ENCODE assay signal across 20 mouse cellular contexts in genomic region chr5:118732651-118733050, GRCm38 (mm10).
DNase-seq lines count a peak whose midpoint lies in the region; ATAC-seq lines count a peak whose summit lies in the region.
"Had no signal": no experiment of that assay in that cellular context is flagged by ENCODE, and none has a peak within 500 bp of the region (broad histone marks: within the 10 kb centered on the region; RNA-seq: fewer than 3 reads in every experiment).

No protein-coding gene starts in this region.

- H3K27me3 ChIP-seq in hindbrain, embryonic 16.5 days (replicated peaks; ENCODE audit: control insufficient read depth, insufficient read depth, low read length): no peaks in the 10 kb centered on the region
- no peaks in the 10 kb centered on the region for H3K27me3 ChIP-seq in hindbrain, embryonic 10.5 days (ENCODE audit: insufficient read depth, poor library complexity, severe bottlenecking)
- H3K27me3 ChIP-seq in megakaryocyte, embryonic 14.5 days (replicated peaks): no peaks in the 10 kb centered on the region
- H3K27me3 ChIP-seq: CH12.LX; embryonic facial prominence, embryonic 12.5 days; forebrain, embryonic 13.5 days; forebrain, embryonic 15.5 days; Patski had no signal

- H3K27ac ChIP-seq in hindbrain, embryonic 16.5 days (ENCODE audit: low read depth, low read length): 0 out of 2 replicates have a peak overlapping the region, but pooled peaks have one; percentile 17
- no peak overlapping the region; the same call in 1 of the 2 replicates for H3K27ac ChIP-seq in hindbrain, embryonic 10.5 days
- H3K27ac ChIP-seq: embryonic facial prominence, embryonic 10.5 days; embryonic facial prominence, embryonic 12.5 days; forebrain, embryonic 13.5 days; forebrain, embryonic 15.5 days had no signal

- peaks cover 24% of the 10 kb centered on the region for H3K36me3 ChIP-seq in hindbrain, embryonic 16.5 days (ENCODE audit: control insufficient read depth, insufficient read depth, low read length)
- H3K36me3 ChIP-seq in hindbrain, embryonic 10.5 days: peaks cover 85% of the 10 kb centered on the region
- peaks cover 98% of the 10 kb centered on the region for H3K36me3 ChIP-seq in megakaryocyte, embryonic 14.5 days (replicated peaks; ENCODE audit: low read length)

- H3K9me3 ChIP-seq in hindbrain, embryonic 16.5 days (ENCODE audit: control insufficient read depth, low read length): no peaks in the 10 kb centered on the region
- no peaks in the 10 kb centered on the region for H3K9me3 ChIP-seq in hindbrain, embryonic 10.5 days
- no peaks in the 10 kb centered on the region for H3K9me3 ChIP-seq in megakaryocyte, embryonic 14.5 days
- H3K9me3 ChIP-seq: embryonic facial prominence, embryonic 10.5 days; embryonic facial prominence, embryonic 12.5 days; forebrain, embryonic 13.5 days; forebrain, embryonic 15.5 days; G1E had no signal

- H3K4me2 ChIP-seq in hindbrain, embryonic 16.5 days (ENCODE audit: low read length): no peak overlapping the region
- H3K4me2 ChIP-seq: embryonic facial prominence, embryonic 12.5 days; forebrain, embryonic 13.5 days; forebrain, embryonic 15.5 days had no signal

- H3K9ac ChIP-seq in hindbrain, embryonic 16.5 days (ENCODE audit: low read depth, low read length): no peak overlapping the region
- H3K9ac ChIP-seq: embryonic facial prominence, embryonic 12.5 days; forebrain, embryonic 13.5 days; forebrain, embryonic 15.5 days; forebrain, postnatal 0 days had no signal

- 75% methylated on average over 8 of the region's 8 CpGs for WGBS in hindbrain, embryonic 16.5 days
- 89% methylated on average over 8 of the region's 8 CpGs for WGBS in hindbrain, embryonic 10.5 days

- DNase-seq in cerebellum, postnatal 10 days: peak; percentile 51 to 56
- no peak for DNase-seq in cerebellum, postnatal 4 days (ENCODE audit: low spot score in 2 of 2)
- no peak for DNase-seq in hindbrain, embryonic 10.5 days (ENCODE audit: low spot score)
- DNase-seq: adrenal gland, adult 8-10 months; adrenal gland, postnatal 14 days; adrenal gland, postnatal 36 days; B cell, adult 2 months; forebrain, postnatal 0 days had no signal

- H3K4me3 ChIP-seq in hindbrain, embryonic 16.5 days (ENCODE audit: low read length): no peak overlapping the region
- H3K4me3 ChIP-seq in hindbrain, embryonic 10.5 days: no peak overlapping the region
- H3K4me3 ChIP-seq in megakaryocyte, embryonic 14.5 days (replicated peaks): peak overlapping the region; percentile 62
- H3K4me3 ChIP-seq: embryonic facial prominence, embryonic 10.5 days; embryonic facial prominence, embryonic 12.5 days; forebrain, embryonic 13.5 days; forebrain, embryonic 15.5 days had no signal

- no peak for ATAC-seq in hindbrain, embryonic 16.5 days
- ATAC-seq in megakaryocyte, adult 5-6 weeks (ENCODE audit: poor library complexity, severe bottlenecking): no peak
- ATAC-seq: activated CD4-positive, CD25-positive, alpha-beta regulatory T cell, adult 4 months; CD4-positive, CD25-positive, alpha-beta regulatory T cell, adult 4 months; forebrain, embryonic 13.5 days; forebrain, embryonic 15.5 days; forebrain, postnatal 0 days; Patski had no signal

- no peaks in the 10 kb centered on the region for H3K4me1 ChIP-seq in hindbrain, embryonic 16.5 days (ENCODE audit: control insufficient read depth, insufficient read depth, low read depth, low read length)
- H3K4me1 ChIP-seq in hindbrain, embryonic 10.5 days (replicated peaks): no peaks in the 10 kb centered on the region
- peaks cover 22% of the 10 kb centered on the region; the same call in 1 of the 2 replicates for H3K4me1 ChIP-seq in megakaryocyte, embryonic 14.5 days
- H3K4me1 ChIP-seq: embryonic facial prominence, embryonic 10.5 days; embryonic facial prominence, embryonic 12.5 days had no signal

Comparison
In these comparisons a context has a peak if more than half of its experiments do, and no peak if none do; other contexts are left out.
1. DNase-seq: peak in cerebellum, postnatal 10 days (2 of 2); none in cerebellum, postnatal 4 days (0 of 2) and hindbrain, embryonic 10.5 days (single experiment).